ENCODE assay signal across 12 mouse cellular contexts in the genomic region with DNA sequence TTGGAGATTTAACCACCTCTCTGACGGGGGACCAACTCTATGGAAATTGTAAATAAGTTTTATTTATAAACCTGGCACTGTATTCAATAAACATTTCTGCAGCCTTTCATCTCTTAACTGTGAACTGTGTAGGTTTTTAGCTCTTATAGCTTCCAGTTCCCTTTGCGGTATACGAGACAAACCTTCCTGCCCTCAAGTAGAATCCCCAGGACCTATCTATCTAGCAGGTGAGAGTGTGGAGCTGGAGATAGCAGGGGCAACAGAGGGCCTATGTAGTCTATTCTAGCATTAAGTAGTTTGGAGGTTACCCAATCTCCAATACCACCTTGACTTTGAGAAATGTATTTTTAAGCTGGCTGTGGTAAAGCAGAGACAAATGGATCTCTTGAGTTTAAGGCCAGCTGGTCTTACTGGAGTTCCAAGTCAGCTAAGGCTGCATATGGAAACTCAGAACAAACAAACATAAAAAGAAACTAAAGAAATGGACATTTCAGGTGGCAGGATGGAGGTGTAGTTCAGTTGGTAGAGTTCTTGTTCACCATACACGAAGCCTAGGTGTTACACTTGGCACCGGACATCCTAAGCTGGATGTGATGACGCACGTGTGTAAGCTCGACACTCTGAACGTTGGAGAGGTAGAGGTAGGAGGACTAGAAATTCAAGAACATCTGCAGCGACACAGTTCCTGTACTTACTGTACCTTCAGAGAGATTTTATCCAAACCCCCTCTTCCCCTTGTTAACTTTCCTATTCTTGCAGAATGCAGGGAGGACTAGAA. TPM values are rescaled to one million over a fixed set of nuclear protein-coding genes. Genes with fewer than 3 reads are reported as not detected.
DNase-seq lines count a peak whose midpoint lies in the region; ATAC-seq and TF ChIP-seq lines count a peak whose summit lies in the region.
"Had no signal": no experiment of that assay in that cellular context is flagged by ENCODE, and none has a peak within 500 bp of the region (broad histone marks: within the 10 kb centered on the region; RNA-seq: fewer than 3 reads in every experiment).

No protein-coding gene starts in this region.

- no peak overlapping the region for H3K9ac ChIP-seq in heart, adult 2 months (ENCODE audit: low read depth, low read length)
- no peak overlapping the region for H3K9ac ChIP-seq in lung, postnatal 0 days (replicated peaks; ENCODE audit: low read depth)
- no peak overlapping the region for H3K9ac ChIP-seq in intestine, embryonic 15.5 days

- H3K27ac ChIP-seq in heart, adult 2 months = no peak overlapping the region
- 0 out of 2 replicates have a peak overlapping the region, but pooled peaks have one; percentile 54 for H3K27ac ChIP-seq in lung, postnatal 0 days (ENCODE audit: low read length)
- H3K27ac ChIP-seq in intestine, embryonic 15.5 days = peak overlapping the region; percentile 37
- H3K27ac ChIP-seq in olfactory bulb, adult 2 months (ENCODE audit: insufficient read depth, low read depth, low read length) = 0 out of 2 replicates have a peak overlapping the region, but pooled peaks have one; percentile 52
- H3K27ac ChIP-seq in heart, embryonic 10.5 days = no peak overlapping the region

- no peak for ATAC-seq in lung, postnatal 0 days
- ATAC-seq in intestine, embryonic 15.5 days = no peak

- H3K27me3 ChIP-seq in heart, adult 2 months (ENCODE audit: control insufficient read depth, insufficient read depth, low read length) = no peaks in the 10 kb centered on the region
- no peaks in the 10 kb centered on the region for H3K27me3 ChIP-seq in lung, postnatal 0 days (replicated peaks; ENCODE audit: insufficient read depth, low read length)
- H3K27me3 ChIP-seq in intestine, embryonic 15.5 days (replicated peaks) = no peaks in the 10 kb centered on the region
- no peaks in the 10 kb centered on the region for H3K27me3 ChIP-seq in heart, embryonic 10.5 days (ENCODE audit: insufficient read depth, poor library complexity, severe bottlenecking)

- TF ChIP-seq EP300 in heart, adult 2 months (IDR thresholded peaks at IDR 0.05; ENCODE audit: insufficient read depth, low read depth, low read length) = no peak
- no peak for TF ChIP-seq EP300 in lung, postnatal 0 days (IDR thresholded peaks at IDR 0.05)

- 76% methylated on average over 10 of the region's 10 CpGs for WGBS in heart, adult 2 months
- WGBS in lung, postnatal 0 days = 54% methylated on average over 10 of the region's 10 CpGs
- 83% methylated on average over 10 of the region's 10 CpGs for WGBS in intestine, embryonic 15.5 days
- WGBS in olfactory bulb, adult 2 months = 73% methylated on average over 10 of the region's 10 CpGs
- 83% methylated on average over 10 of the region's 10 CpGs for WGBS in heart, embryonic 10.5 days

- peaks cover 27% of the 10 kb centered on the region for H3K36me3 ChIP-seq in heart, adult 2 months (ENCODE audit: control insufficient read depth, insufficient read depth, low read length)
- H3K36me3 ChIP-seq in lung, postnatal 0 days (ENCODE audit: insufficient read depth, low read length) = peaks cover 40% of the 10 kb centered on the region
- peaks cover 19% of the 10 kb centered on the region for H3K36me3 ChIP-seq in intestine, embryonic 15.5 days
- H3K36me3 ChIP-seq in heart, embryonic 10.5 days = peaks cover 49% of the 10 kb centered on the region

- intact Hi-C loops in heart, adult 2 months (cut with DNase I) = no loop called here
- intact Hi-C loops in heart, postnatal 14 days (cut with DNase I) = no loop called here

- H3K4me2 ChIP-seq in lung, postnatal 0 days (replicated peaks; ENCODE audit: low read depth, low read length) = no peak overlapping the region
- no peak overlapping the region for H3K4me2 ChIP-seq in intestine, embryonic 15.5 days (replicated peaks)

- peaks cover 9% of the 10 kb centered on the region for H3K4me1 ChIP-seq in heart, adult 2 months (ENCODE audit: control insufficient read depth, insufficient read depth, low read length)
- peaks cover 9% of the 10 kb centered on the region for H3K4me1 ChIP-seq in lung, postnatal 0 days (ENCODE audit: insufficient read depth, low read depth, low read length)
- peaks cover 15% of the 10 kb centered on the region for H3K4me1 ChIP-seq in intestine, embryonic 15.5 days (replicated peaks)
- peaks cover 23% of the 10 kb centered on the region for H3K4me1 ChIP-seq in olfactory bulb, adult 2 months (ENCODE audit: control insufficient read depth, insufficient read depth, low read length)
- peaks cover 12% of the 10 kb centered on the region for H3K4me1 ChIP-seq in heart, embryonic 10.5 days

- TF ChIP-seq POLR2A in heart, adult 2 months (IDR thresholded peaks at IDR 0.05; ENCODE audit: insufficient read depth, low read depth, low read length) = 0 out of 2 replicates have a peak, but pooled peaks have one; percentile 18
- no peak for TF ChIP-seq POLR2A in olfactory bulb, adult 2 months (IDR thresholded peaks at IDR 0.05; ENCODE audit: insufficient read depth, low read depth, low read length)

- H3K9me3 ChIP-seq in lung, postnatal 0 days (ENCODE audit: low read length) = no peaks in the 10 kb centered on the region
- no peaks in the 10 kb centered on the region for H3K9me3 ChIP-seq in intestine, embryonic 15.5 days
- H3K9me3 ChIP-seq in heart, embryonic 10.5 days = no peaks in the 10 kb centered on the region

- no peaks in the 10 kb centered on the region for H3K79me2 ChIP-seq in heart, adult 2 months (replicated peaks; ENCODE audit: control insufficient read depth, insufficient read depth, low read length)

- DNase-seq in heart, adult 2 months = no peak
- no peak for DNase-seq in heart, postnatal 14 days
- peak; percentile 18 for DNase-seq in lung, postnatal 0 days (ENCODE audit: low spot score)
- no peak for DNase-seq in lung, postnatal 10 days
- no peak for DNase-seq in heart, embryonic 10.5 days (ENCODE audit: low spot score)
- no peak for DNase-seq in kidney, adult 18-20 months
- DNase-seq: adrenal gland, adult 2 months; B cell, adult 2 months; cerebellum, adult 11-12 months; lung, postnatal 4 days had no signal

- TF ChIP-seq CTCF in heart, adult 2 months (IDR thresholded peaks at IDR 0.05) = no peak
- TF ChIP-seq CTCF in lung, postnatal 0 days (IDR thresholded peaks at IDR 0.05) = no peak
- no peak for TF ChIP-seq CTCF in olfactory bulb, adult 2 months (IDR thresholded peaks at IDR 0.05; ENCODE audit: insufficient read depth, low read depth, low read length)

- H3K4me3 ChIP-seq in heart, adult 2 months = no peak overlapping the region
- H3K4me3 ChIP-seq in lung, postnatal 0 days (ENCODE audit: low read depth, low read length) = no peak overlapping the region
- H3K4me3 ChIP-seq in intestine, embryonic 15.5 days (replicated peaks) = no peak overlapping the region
- H3K4me3 ChIP-seq in olfactory bulb, adult 2 months (ENCODE audit: insufficient read depth, low read depth, low read length) = no peak overlapping the region
- H3K4me3 ChIP-seq in heart, embryonic 10.5 days = no peak overlapping the region

RNA-seq across cellular contexts. Expression of a gene that starts 10.7 kb away (rescaled TPM):
- total RNA-seq in heart, adult 2 months (2021) = 100 to 1,000 TPM; 224 to 240 TPM
- 99.2 and 105 TPM in 2 replicates for polyA plus RNA-seq in heart, adult 2 months (2012; rRNA removed)
- 100 to 1,000 TPM; 282 to 334 TPM for total RNA-seq in heart, postnatal 14 days (2021)
- 2,106 and 2,119 TPM in 2 replicates for polyA plus RNA-seq in lung, postnatal 0 days (2015; fragmentation: Nextera tagmentation; extraction: Ambion mirVana)
- polyA plus RNA-seq in intestine, embryonic 15.5 days (2015; fragmentation: Nextera tagmentation; extraction: Ambion mirVana) = 2,249 and 2,526 TPM in 2 replicates
- 446 and 787 TPM in 2 replicates for polyA plus RNA-seq in olfactory bulb, adult 2 months (2012; ENCODE audit: insufficient read depth, insufficient read length, low replicate concordance, missing spikeins)
- polyA plus RNA-seq in heart, embryonic 10.5 days (2016; fragmentation: Nextera tagmentation; extraction: Ambion mirVana) = 841 and 1,083 TPM in 2 replicates

RNA-seq across cellular contexts. Expression of a gene that starts 50.4 kb away (rescaled TPM):
- 10 to 100 TPM in 1 of 2 experiments, 1 to 10 TPM in 1; 7.9 to 11.0 TPM for total RNA-seq in heart, adult 2 months (2021)
- polyA plus RNA-seq in heart, adult 2 months (2012; rRNA removed) = 5.1 and 6.9 TPM in 2 replicates
- 10 to 100 TPM in 1 of 2 experiments, 1 to 10 TPM in 1; 8.4 to 11.9 TPM for total RNA-seq in heart, postnatal 14 days (2021)
- polyA plus RNA-seq in lung, postnatal 0 days (2015; fragmentation: Nextera tagmentation; extraction: Ambion mirVana) = 10.8 and 11.1 TPM in 2 replicates
- 10.2 and 12.1 TPM in 2 replicates for polyA plus RNA-seq in intestine, embryonic 15.5 days (2015; fragmentation: Nextera tagmentation; extraction: Ambion mirVana)
- polyA plus RNA-seq in olfactory bulb, adult 2 months (2012; ENCODE audit: insufficient read depth, insufficient read length, low replicate concordance, missing spikeins) = not detected in 2 replicates
- 10.3 and 12.0 TPM in 2 replicates for polyA plus RNA-seq in heart, embryonic 10.5 days (2016; fragmentation: Nextera tagmentation; extraction: Ambion mirVana)

Comparison
In these comparisons a context has a peak if more than half of its experiments do, and no peak if none do; other contexts are left out.
1. H3K27ac ChIP-seq: peak in lung, postnatal 0 days (single experiment), intestine, embryonic 15.5 days (single experiment) and olfactory bulb, adult 2 months (single experiment); none in heart, adult 2 months (single experiment) and heart, embryonic 10.5 days (single experiment).